Mouse (Mus musculus): ENCODE data around the gene Nsg1. TPM values are rescaled to one million over a fixed set of nuclear protein-coding genes. Genes with fewer than 3 reads are reported as not detected.

Nsg1 gene
- polyA plus RNA-seq (2012), result 0.45 and 0.68 TPM in 2 replicates

DNA sequence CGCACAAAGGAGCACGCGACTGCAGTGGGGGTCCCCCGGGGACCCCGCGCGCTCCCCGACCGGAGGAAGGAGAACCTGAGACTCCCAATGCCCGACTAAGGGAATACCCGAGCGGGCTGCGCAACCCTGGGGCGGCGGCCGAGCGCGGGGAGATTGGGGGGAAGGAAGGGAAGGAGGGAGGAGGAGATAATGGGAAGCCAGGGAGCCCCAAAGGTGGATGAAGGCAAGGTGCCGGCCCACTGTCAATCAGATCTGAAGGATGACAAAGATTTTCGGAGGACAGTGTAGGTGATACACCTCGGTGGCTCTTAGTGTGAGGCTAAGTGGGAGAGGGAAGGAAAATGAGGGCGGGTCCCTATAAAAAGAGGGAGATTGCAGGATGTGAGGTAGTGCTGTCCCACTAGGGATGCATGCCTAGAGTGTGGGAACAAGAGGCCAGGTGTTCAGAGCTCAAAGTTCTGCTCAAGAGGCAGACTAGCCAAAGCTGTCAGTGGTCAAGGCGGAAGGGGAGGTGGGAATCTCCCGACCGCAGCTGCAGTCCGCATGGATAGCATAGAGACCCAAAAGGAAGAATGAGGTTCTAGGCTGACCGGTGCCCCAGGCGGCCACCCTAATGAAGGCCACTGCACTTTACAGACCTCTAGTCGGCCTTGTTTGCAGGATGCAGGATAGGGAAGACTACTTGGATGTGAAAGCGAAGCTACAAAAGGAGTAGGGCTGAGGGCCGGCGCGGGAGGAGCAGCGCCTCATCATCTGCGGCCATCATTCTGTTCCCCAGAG lies at the start of gene Nsg1:
TSS of gene Nsg1 (minus strand) at position 274 of the 780 bp plus-strand sequence.

Other genes starting within 250 kb of the Nsg1 start
- gene Stx18, start 121.2 kb downstream of the Nsg1 start, polyA plus RNA-seq (2012), result 34.2 and 40.6 TPM in 2 replicates
- gene Zbtb49, start 60.5 kb upstream of the Nsg1 start, polyA plus RNA-seq (2012), result 6.8 and 10.0 TPM in 2 replicates
- gene Lyar, start 60.6 kb upstream of the Nsg1 start, polyA plus RNA-seq (2012), result 103 and 160 TPM in 2 replicates
- gene Tmem128, start 100.3 kb upstream of the Nsg1 start, polyA plus RNA-seq (2012), result 37.8 and 39.9 TPM in 2 replicates
- not detected in 2 replicates for gene Otop1, start 116.1 kb upstream of the Nsg1 start, polyA plus RNA-seq (2012)
- gene Drd5, start 159.5 kb upstream of the Nsg1 start, polyA plus RNA-seq (2012), result not detected in 2 replicates